Mouse (Mus musculus) heart, embryonic 14.5 days (tissue): ENCODE measurements around the gene Daam1. TPM values are rescaled to one million over a fixed set of nuclear protein-coding genes. Genes with fewer than 3 reads are reported as not detected.

Experiments
- ATAC-seq: fragments of 200-750 bp; cut with Nextera tagmentation; 2 replicates; pipeline ENCODE4 v1.8.0; 2017; ENCODE audit warnings: low read depth, moderate TSS enrichment; ENCODE audit not compliant: insufficient number of reproducible peaks, insufficient read depth, low FRiP score
- H3K27ac ChIP-seq, 2 experiments: fragments of 200-500 bp in 1 of 2; fragments of 300-500 bp in 1 of 2; sonication (generic) in 1 of 2; replicated peaks in 1 of 2; 2 replicates each; pipeline ENCODE4 v1.5.1; 2012 to 2014; ENCODE audit warnings: low read depth in 2 of 2, low read length in 2 of 2, control low read depth in 1 of 2, mild to moderate bottlenecking in 1 of 2, mixed read lengths in 1 of 2; ENCODE audit not compliant: control insufficient read depth in 1 of 2, insufficient read depth in 1 of 2
- H3K27me3 ChIP-seq: fragments of 300-500 bp; sonication (generic); 2 replicates; pipeline ENCODE4 v1.6.1; 2014; ENCODE audit warnings: mild to moderate bottlenecking, low read length, control low read depth; ENCODE audit not compliant: control insufficient read depth, insufficient read depth
- H3K36me3 ChIP-seq: fragments of 300-500 bp; sonication (generic); 2 replicates; pipeline ENCODE4 v1.6.1; 2014; ENCODE audit warnings: mild to moderate bottlenecking, control low read depth, low read length, mixed read lengths; ENCODE audit not compliant: control insufficient read depth, insufficient read depth
- H3K4me1 ChIP-seq, 2 experiments: fragments of 200-500 bp in 1 of 2; fragments of 300-500 bp in 1 of 2; sonication (generic) in 1 of 2; 2 replicates each; pipeline ENCODE4 v1.6.1; 2012 to 2014; ENCODE audit warnings: low read length in 2 of 2, control low read depth in 1 of 2, mixed read lengths in 1 of 2; ENCODE audit not compliant: control insufficient read depth in 2 of 2, insufficient read depth in 2 of 2
- H3K4me2 ChIP-seq: fragments of 300-500 bp; sonication (generic); 2 replicates; pipeline ENCODE4 v1.6.1; 2014; ENCODE audit warnings: mild to moderate bottlenecking, low read length
- H3K4me3 ChIP-seq, 2 experiments: fragments of 200-500 bp in 1 of 2; fragments of 300-500 bp in 1 of 2; sonication (generic) in 1 of 2; 2 replicates each; pipeline ENCODE4 v1.5.1; 2012 to 2014; ENCODE audit warnings: low read length in 2 of 2, mild to moderate bottlenecking in 2 of 2, control low read depth in 1 of 2, low read depth in 1 of 2, moderate library complexity in 1 of 2; ENCODE audit not compliant: control insufficient read depth in 1 of 2, insufficient read depth in 1 of 2
- H3K9ac ChIP-seq: fragments of 300-500 bp; sonication (generic); 2 replicates; pipeline ENCODE4 v1.6.1; 2014; ENCODE audit warnings: mild to moderate bottlenecking, low read length
- H3K9me3 ChIP-seq: fragments of 300-500 bp; sonication (generic); 2 replicates; pipeline ENCODE4 v1.6.1; 2016; ENCODE audit warnings: low read length, control low read depth; ENCODE audit not compliant: control insufficient read depth
- WGBS: fragments of 180-500 bp; shearing (Covaris S2); extraction: QIAGEN DNeasy Blood & Tissue Kit; methylation state at CpG from one replicate; pipeline ENCODE4 v1.1.7; 2014; 5-methylcytosine and 5-hydroxymethylcytosine counted together
- polyA plus RNA-seq: library from polyadenylated mRNA; unstranded; fragments of >200 nt; fragmentation: Nextera tagmentation; extraction: Ambion mirVana; gene quantifications from 2 replicates; pipeline ENCODE4 v1.2.1, GENCODE M21; 2014

Daam1 gene
- polyA plus RNA-seq, 1 experiment from 2014 or later, result 33.3 TPM

GRCm38 (mm10) chr12:71902317-71902716, 71.4 kb downstream of the Daam1 start:
- Histone ChIP-seq H3K36me3 (peaks cover 46% of the 10 kb centered on the region), H3K4me2 (no peak overlapping the region), H3K27me3 (no peaks in the 10 kb centered on the region), H3K9ac (no peak overlapping the region), H3K27ac (no peak overlapping the region), H3K4me3 (no peak overlapping the region), H3K4me1 (peaks cover 24 to 54% of the 10 kb centered on the region in 2 experiments), H3K9me3 (peaks cover 4% of the 10 kb centered on the region; the same call in 1 of the 2 replicates)
- ATAC-seq, result no peak
- WGBS, result 96% methylated on average over 1 of the region's 1 CpGs

- Histone ChIP-seq H3K4me2 (no peak overlapping the region), H3K9ac (no peak overlapping the region), H3K27me3 (no peaks in the 10 kb centered on the region), H3K36me3 (peaks cover 37% of the 10 kb centered on the region), H3K9me3 (peaks cover 4% of the 10 kb centered on the region; the same call in 1 of the 2 replicates), H3K4me3 (no peak overlapping the region), H3K27ac (no peak overlapping the region), H3K4me1 (peaks cover 21 to 56% of the 10 kb centered on the region in 2 experiments)
- ATAC-seq, result no peak
- 97% methylated on average over 4 of the region's 4 CpGs for WGBS
Observed at GRCm38 (mm10) chr12:71903218-71903617, 72.3 kb downstream of the Daam1 start.

- no peak for ATAC-seq
- WGBS, result 37% methylated on average over 4 of the region's 4 CpGs
- no peaks in the 10 kb centered on the region for H3K27me3 ChIP-seq
Observed at GRCm38 (mm10) chr12:71904310-71904709, 73.4 kb downstream of the Daam1 start.

GRCm38 (mm10) chr12:71904926-71905325, 74.0 kb downstream of the Daam1 start:
- Histone ChIP-seq H3K36me3 (peaks cover 31% of the 10 kb centered on the region), H3K4me3 (no peak overlapping the region), H3K27ac (peak overlapping the region in 1 of 2 experiments; percentile 20; a peak in 1 of 4 replicates), H3K4me1 (peaks cover 15 to 49% of the 10 kb centered on the region in 2 experiments), H3K9ac (no peak overlapping the region), H3K4me2 (no peak overlapping the region), H3K27me3 (no peaks in the 10 kb centered on the region), H3K9me3 (peaks cover 4% of the 10 kb centered on the region; the same call in 1 of the 2 replicates)
- 85% methylated on average over 4 of the region's 4 CpGs for WGBS
- no peak for ATAC-seq

More at GRCm38 (mm10) chr12:71904310-71904709, 73.4 kb downstream of the Daam1 start:
- H3K4me1 ChIP-seq, result peaks cover 17 to 51% of the 10 kb centered on the region in 2 experiments
- H3K4me3 ChIP-seq, result no peak overlapping the region
- H3K9me3 ChIP-seq, result peaks cover 4% of the 10 kb centered on the region; the same call in 1 of the 2 replicates
- no peak overlapping the region for H3K4me2 ChIP-seq
- H3K9ac ChIP-seq, result no peak overlapping the region
- peaks cover 31% of the 10 kb centered on the region for H3K36me3 ChIP-seq
- no peak overlapping the region for H3K27ac ChIP-seq

GRCm38 (mm10) chr12:71905640-71906320, 74.9 kb downstream of the Daam1 start:
- Histone ChIP-seq H3K9me3 (peaks cover 4% of the 10 kb centered on the region; the same call in 1 of the 2 replicates), H3K4me2 (no peak overlapping the region), H3K4me3 (no peak overlapping the region), H3K27me3 (no peaks in the 10 kb centered on the region), H3K4me1 (peaks cover 16 to 54% of the 10 kb centered on the region in 2 experiments), H3K9ac (no peak overlapping the region; the same call in 1 of the 2 replicates), H3K27ac (peak overlapping the region; percentile 35 to 69), H3K36me3 (peaks cover 27% of the 10 kb centered on the region)
- WGBS, result 69% methylated on average over 13 of the region's 13 CpGs
- no peak for ATAC-seq

- Histone ChIP-seq H3K4me1 (peaks cover 16 to 54% of the 10 kb centered on the region in 2 experiments), H3K27ac (peak overlapping the region; percentile 35 to 69), H3K36me3 (peaks cover 18% of the 10 kb centered on the region), H3K4me2 (no peak overlapping the region), H3K27me3 (no peaks in the 10 kb centered on the region), H3K4me3 (no peak overlapping the region), H3K9ac (peak overlapping the region; percentile 16; the same call in 1 of the 2 replicates), H3K9me3 (peaks cover 4% of the 10 kb centered on the region; the same call in 1 of the 2 replicates)
- ATAC-seq, result peak; percentile 66; the same call in 1 of the 2 replicates
- 70% methylated on average over 12 of the region's 12 CpGs for WGBS
Observed at GRCm38 (mm10) chr12:71906582-71907267, 75.8 kb downstream of the Daam1 start.

- no peak for ATAC-seq
- no peak overlapping the region for H3K4me2 ChIP-seq
- no peaks in the 10 kb centered on the region for H3K27me3 ChIP-seq
- peaks cover 16 to 58% of the 10 kb centered on the region in 2 experiments for H3K4me1 ChIP-seq
- no peaks in the 10 kb centered on the region for H3K36me3 ChIP-seq
- 88% methylated on average over 5 of the region's 5 CpGs for WGBS
- H3K4me3 ChIP-seq, result no peak overlapping the region
- no peaks in the 10 kb centered on the region for H3K9me3 ChIP-seq
- H3K9ac ChIP-seq, result no peak overlapping the region
- no peak overlapping the region for H3K27ac ChIP-seq
Observed at GRCm38 (mm10) chr12:71908984-71909383, 78.1 kb downstream of the Daam1 start.
